Mouse (Mus musculus) embryonic fibroblast, embryonic 13.5 days (primary cell): ENCODE measurements around the gene Pck1.

Experiments
- CTCF ChIP-seq: IDR thresholded peaks from 2 replicates; pipeline ENCODE4 v1.5.1; 2011; ENCODE audit warnings: mild to moderate bottlenecking, control low read depth, low read length, moderate library complexity, borderline replicate concordance; ENCODE audit not compliant: insufficient read depth
- POLR2A ChIP-seq: IDR thresholded peaks from 2 replicates; pipeline ENCODE4 v1.6.1; 2011; ENCODE audit warnings: low read depth, mild to moderate bottlenecking, control low read depth, low read length, moderate library complexity

DNA sequence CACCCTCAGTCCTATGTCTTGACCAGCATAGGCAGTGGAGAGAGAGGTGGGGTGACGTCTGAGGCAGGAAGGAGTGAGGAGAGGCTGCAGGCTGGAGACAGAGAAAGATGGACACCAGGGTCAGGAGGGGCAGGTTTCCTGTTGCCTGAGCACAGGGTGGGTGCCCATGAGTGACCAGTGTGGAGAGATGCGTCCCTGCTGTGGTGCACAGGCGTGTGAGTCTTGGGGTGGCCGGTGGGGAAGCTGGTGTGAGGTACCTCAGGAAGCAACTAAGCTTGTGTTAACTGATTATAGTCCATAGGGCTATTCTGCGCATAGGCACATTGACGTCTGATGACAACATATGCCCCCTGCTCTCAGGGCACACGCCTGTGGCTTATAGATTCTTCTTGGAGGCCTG is 26.2 kb downstream of the Pck1 start:
- no peak for TF ChIP-seq POLR2A
- no peak for TF ChIP-seq CTCF
